Mouse (Mus musculus) olfactory bulb, adult 2 months (tissue): ENCODE data around the gene Tbc1d10b.

Experiments used
- CTCF ChIP-seq: fragments of 200-500 bp; IDR thresholded peaks from 2 replicates; pipeline ENCODE4 v1.5.1; 2012; ENCODE audit warnings: low read depth, mild to moderate bottlenecking, low read length, moderate library complexity; ENCODE audit not compliant: insufficient read depth
- POLR2A ChIP-seq: fragments of 200-500 bp; IDR thresholded peaks from 2 replicates; pipeline ENCODE4 v1.6.1; 2012; ENCODE audit warnings: mild to moderate bottlenecking, low read depth, low read length, moderate library complexity; ENCODE audit not compliant: insufficient read depth

- TF ChIP-seq POLR2A (no peak), CTCF (no peak)
Measured at GRCm38 (mm10) chr7:127233765-127234164, 25.5 kb upstream of the Tbc1d10b start.
